Mouse (Mus musculus) hindbrain, embryonic 12.5 days (tissue): ENCODE data around the gene Adora2a. TPM values are rescaled to one million over a fixed set of nuclear protein-coding genes. Genes with fewer than 3 reads are reported as not detected.
"Not testable (repeated sequence)": the region's sequence is repeated elsewhere in the genome, so short reads cannot be mapped to it uniquely, and the experiment has no call there.

Experiments used
- ATAC-seq: fragments of 200-750 bp; cut with Nextera tagmentation; 2 replicates; pipeline ENCODE4 v1.8.0; 2017; ENCODE audit warnings: moderate TSS enrichment; ENCODE audit not compliant: low FRiP score
- H3K27ac ChIP-seq: fragments of 300-500 bp; sonication (generic); 2 replicates; pipeline ENCODE4 v1.5.1; 2016; ENCODE audit warnings: mild to moderate bottlenecking
- H3K27me3 ChIP-seq: fragments of 300-500 bp; sonication (generic); 2 replicates; pipeline ENCODE4 v1.6.1; 2016; ENCODE audit warnings: mild to moderate bottlenecking
- H3K36me3 ChIP-seq: fragments of 300-500 bp; sonication (generic); 2 replicates; pipeline ENCODE4 v1.6.1; 2016; ENCODE audit warnings: mild to moderate bottlenecking
- H3K4me1 ChIP-seq: fragments of 300-500 bp; sonication (generic); 2 replicates; pipeline ENCODE4 v1.6.1; 2016
- H3K4me2 ChIP-seq: fragments of 300-500 bp; sonication (generic); replicated peaks from 2 replicates; pipeline ENCODE4 v1.6.1; 2016; ENCODE audit warnings: mild to moderate bottlenecking
- H3K4me3 ChIP-seq: fragments of 300-500 bp; sonication (generic); 2 replicates; pipeline ENCODE4 v1.5.1; 2016; ENCODE audit warnings: mild to moderate bottlenecking
- H3K9ac ChIP-seq: fragments of 300-500 bp; sonication (generic); 2 replicates; pipeline ENCODE4 v1.6.1; 2016; ENCODE audit warnings: mild to moderate bottlenecking, moderate library complexity
- H3K9me3 ChIP-seq: fragments of 300-500 bp; sonication (generic); replicated peaks from 2 replicates; pipeline ENCODE4 v1.6.1; 2016; ENCODE audit warnings: mild to moderate bottlenecking
- WGBS: fragments of 180-500 bp; shearing (Covaris S2); methylation state at CpG from one replicate; pipeline ENCODE4 v1.1.7; 2016; 5-methylcytosine and 5-hydroxymethylcytosine counted together
- polyA plus RNA-seq: library from polyadenylated mRNA; unstranded; fragments of >200 nt; fragmentation: Nextera tagmentation; extraction: Ambion mirVana; gene quantifications from 2 replicates; pipeline ENCODE4 v1.2.1, GENCODE M21; 2016

Adora2a gene
- polyA plus RNA-seq, 1 experiment from 2014 or later: 2.5 TPM

DNA sequence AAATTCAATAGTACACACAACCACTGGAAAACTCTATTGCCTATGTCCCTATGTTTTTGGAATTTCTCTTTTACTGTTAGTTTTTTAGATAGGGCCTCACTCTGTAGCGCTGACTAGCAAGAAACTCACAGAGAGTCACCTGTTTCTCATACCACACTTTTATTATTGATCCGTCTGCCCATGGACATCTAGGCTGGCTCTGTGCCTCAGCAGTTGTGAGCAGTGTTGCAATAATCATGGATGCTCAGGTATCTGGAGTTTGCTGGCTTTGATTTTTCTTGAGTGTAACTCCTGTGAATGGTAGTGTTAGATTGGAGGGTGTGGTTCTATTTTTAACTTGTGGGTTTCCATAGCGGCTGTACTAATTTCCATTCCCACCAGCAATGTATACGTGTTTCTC, 38.7 kb downstream of the Adora2a start:
- ATAC-seq: no peak
- no peak overlapping the region for H3K4me3 ChIP-seq
- H3K36me3 ChIP-seq: no peaks in the 10 kb centered on the region
- WGBS: 82% methylated on average over 4 of the region's 4 CpGs
- no peak overlapping the region for H3K4me2 ChIP-seq
- no peaks in the 10 kb centered on the region for H3K27me3 ChIP-seq
- H3K9me3 ChIP-seq: no peaks in the 10 kb centered on the region
- H3K27ac ChIP-seq: no peak overlapping the region
- H3K4me1 ChIP-seq: no peaks in the 10 kb centered on the region
- no peak overlapping the region for H3K9ac ChIP-seq

DNA sequence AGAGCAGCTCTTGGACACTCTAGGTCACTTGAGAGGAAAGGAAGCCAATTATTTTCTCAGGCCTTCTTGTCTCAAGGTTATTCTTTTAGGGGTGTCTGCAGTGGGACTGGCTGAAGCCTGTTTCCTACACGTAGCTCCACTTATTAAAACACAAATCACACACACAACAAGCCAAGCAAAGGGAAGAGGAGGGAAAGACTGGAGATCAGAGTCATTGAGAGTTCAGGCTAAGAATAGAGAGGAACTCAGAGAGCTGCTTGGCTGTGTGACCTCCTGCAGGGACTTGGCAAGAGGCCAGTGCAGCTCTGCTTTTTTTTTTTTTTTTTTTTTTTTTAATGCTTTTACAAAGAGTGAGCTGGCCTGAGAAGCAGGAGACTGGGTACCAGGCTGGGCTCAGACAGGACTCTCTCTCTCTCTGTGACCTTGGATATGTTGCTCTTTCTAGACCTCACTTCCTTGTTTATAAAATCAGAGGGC, 47.6 kb downstream of the Adora2a start:
- H3K36me3 ChIP-seq, H3K9ac ChIP-seq, H3K4me3 ChIP-seq, H3K9me3 ChIP-seq, H3K4me2 ChIP-seq, H3K27me3 ChIP-seq: not testable (repeated sequence)
- Histone ChIP-seq H3K4me1 (peaks cover 15% of the 10 kb centered on the region), H3K27ac (peak overlapping the region; percentile 1; the same call in 1 of the 2 replicates)
- peak; percentile 88 for ATAC-seq
- 15% methylated on average over 1 of the region's 1 CpGs for WGBS

DNA sequence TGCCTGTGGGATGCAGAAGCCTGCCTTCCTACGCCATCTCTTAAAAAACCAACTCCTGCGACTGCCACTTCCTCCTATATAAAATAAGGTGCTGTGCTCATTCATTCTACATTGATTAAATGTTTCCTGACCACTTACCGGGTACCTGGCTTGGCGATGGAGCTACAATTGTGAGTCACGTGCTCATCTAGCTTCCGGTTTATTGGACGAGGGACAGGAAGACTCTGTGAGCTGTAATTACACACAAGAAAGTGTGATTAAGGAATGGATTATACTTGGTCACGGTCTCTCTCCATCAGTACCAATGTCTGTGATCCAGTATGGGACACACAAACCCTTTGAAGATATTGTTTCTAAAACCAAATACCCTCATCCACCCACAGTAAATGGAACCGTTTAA, 48.1 kb downstream of the Adora2a start:
- WGBS: 83% methylated on average over 9 of the region's 9 CpGs
- Histone ChIP-seq H3K27ac (peak overlapping the region; percentile 1; the same call in 1 of the 2 replicates), H3K27me3 (no peaks in the 10 kb centered on the region), H3K4me3 (no peak overlapping the region), H3K9ac (no peak overlapping the region), H3K9me3 (no peaks in the 10 kb centered on the region), H3K4me1 (peaks cover 15% of the 10 kb centered on the region), H3K36me3 (no peaks in the 10 kb centered on the region), H3K4me2 (no peak overlapping the region)
- peak; percentile 16; the same call in 1 of the 2 replicates for ATAC-seq

DNA sequence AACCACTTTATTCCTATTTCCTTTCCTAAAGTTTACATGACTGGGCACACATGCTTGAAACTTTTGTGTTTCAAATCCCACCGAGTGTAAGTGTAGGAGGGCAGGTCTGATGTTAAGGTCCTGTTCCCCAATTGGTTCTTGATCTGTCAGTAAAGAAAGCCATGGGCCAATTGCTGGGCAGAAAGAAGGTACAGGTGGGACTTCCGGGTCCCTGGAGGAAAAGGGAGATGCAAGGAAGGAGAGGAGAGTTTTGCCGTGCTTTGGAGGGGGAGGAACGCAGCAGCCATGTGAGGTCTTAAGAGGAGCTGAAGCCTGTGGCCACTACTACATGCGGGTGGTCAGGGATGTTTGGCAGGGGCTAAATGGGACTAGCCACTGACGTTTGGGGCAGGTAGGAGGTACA, 48.6 kb downstream of the Adora2a start:
- H3K27me3 ChIP-seq: no peaks in the 10 kb centered on the region
- peaks cover 15% of the 10 kb centered on the region for H3K4me1 ChIP-seq
- H3K9me3 ChIP-seq: no peaks in the 10 kb centered on the region
- no peak for ATAC-seq
- no peak overlapping the region for H3K4me3 ChIP-seq
- H3K4me2 ChIP-seq: 0 out of 2 replicates have a peak overlapping the region, but pooled peaks have one; percentile 16
- 54% methylated on average over 6 of the region's 6 CpGs for WGBS
- no peaks in the 10 kb centered on the region for H3K36me3 ChIP-seq
- H3K27ac ChIP-seq: no peak overlapping the region
- H3K9ac ChIP-seq: no peak overlapping the region

DNA sequence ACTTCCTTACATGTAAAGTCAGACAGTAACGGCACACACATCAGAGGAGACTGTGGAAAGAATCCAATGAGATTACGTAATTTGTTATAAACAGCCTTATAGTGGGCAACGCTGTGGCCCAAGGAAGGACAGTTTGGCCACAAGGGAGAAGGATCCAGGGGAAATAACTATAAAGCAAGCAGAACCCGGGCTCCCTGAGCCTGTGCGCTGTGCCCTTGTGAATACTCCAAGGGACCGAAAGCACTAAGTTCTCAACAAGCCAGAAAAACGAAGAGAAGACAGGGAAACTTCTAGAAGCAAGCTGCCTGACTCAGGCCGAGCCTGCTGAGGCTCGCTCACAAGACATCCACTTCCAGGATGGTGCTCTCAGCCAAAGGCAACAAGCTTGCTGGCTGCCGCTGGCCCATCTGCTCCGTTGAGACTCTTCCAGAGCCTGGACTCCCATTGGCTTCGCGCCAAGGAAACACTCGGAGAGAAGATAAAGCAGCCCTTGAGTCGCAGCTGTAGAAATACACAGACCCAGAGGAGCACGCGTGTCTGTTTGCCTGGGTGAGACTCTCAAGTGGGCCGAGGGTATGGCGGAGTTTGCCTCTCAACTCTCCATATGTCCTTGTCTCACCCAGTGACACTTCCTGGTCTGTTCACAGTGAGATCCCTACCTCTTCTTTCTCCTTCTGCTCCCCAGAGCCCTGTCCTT, 57.1 kb downstream of the Adora2a start:
- not testable (repeated sequence) for H3K4me2 ChIP-seq, H3K27me3 ChIP-seq, H3K4me3 ChIP-seq, H3K36me3 ChIP-seq, H3K9me3 ChIP-seq, H3K27ac ChIP-seq, H3K4me1 ChIP-seq, H3K9ac ChIP-seq
- peak; percentile 58; the same call in 1 of the 2 replicates for ATAC-seq
- WGBS: 84% methylated on average over 15 of the region's 19 CpGs

DNA sequence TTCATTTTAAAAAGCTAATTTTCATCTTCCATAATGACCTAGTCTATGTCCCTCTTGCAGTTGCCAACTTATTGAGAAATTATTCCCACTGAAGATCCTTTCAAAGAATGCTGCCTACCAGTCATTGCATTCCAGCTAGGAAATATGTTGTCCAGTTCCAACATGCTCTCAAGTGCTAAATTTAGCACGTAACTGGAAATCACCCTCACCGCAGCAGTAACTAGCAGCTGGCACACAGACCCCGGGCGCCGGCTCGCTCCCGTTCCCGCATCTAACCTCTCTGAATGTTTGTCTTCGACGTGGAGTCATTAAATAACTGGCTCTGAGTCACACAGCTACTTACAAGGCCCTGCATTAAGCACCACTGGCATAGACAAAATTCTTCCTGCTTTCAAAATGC, 62.0 kb downstream of the Adora2a start:
- no peak overlapping the region for H3K27ac ChIP-seq
- H3K9ac ChIP-seq: no peak overlapping the region
- 88% methylated on average over 10 of the region's 10 CpGs for WGBS
- no peaks in the 10 kb centered on the region for H3K27me3 ChIP-seq
- no peaks in the 10 kb centered on the region for H3K36me3 ChIP-seq
- no peaks in the 10 kb centered on the region for H3K9me3 ChIP-seq
- H3K4me1 ChIP-seq: no peaks in the 10 kb centered on the region
- no peak overlapping the region for H3K4me2 ChIP-seq
- no peak overlapping the region for H3K4me3 ChIP-seq
- no peak for ATAC-seq

Other genes with a start within 250 kb of the Adora2a start
- 51.4 and 54.6 TPM in 2 replicates for gene Specc1l, start 104.8 kb upstream of the Adora2a start, polyA plus RNA-seq
- gene Upb1, start 84.2 kb downstream of the Adora2a start, polyA plus RNA-seq: 0.16 TPM in 1 of 2 replicates, not detected in the other
- 146 and 169 TPM in 2 replicates for gene Snrpd3, start 200.7 kb downstream of the Adora2a start, polyA plus RNA-seq
- gene Gucd1, start 201.1 kb downstream of the Adora2a start, polyA plus RNA-seq: 24.9 and 26.8 TPM in 2 replicates
- gene Lrrc75b, start 243.5 kb downstream of the Adora2a start, polyA plus RNA-seq: 14.6 and 15.4 TPM in 2 replicates
- gene Ggt1, start 244.7 kb downstream of the Adora2a start, polyA plus RNA-seq: 1.1 and 2.0 TPM in 2 replicates